Mouse (Mus musculus) cerebellum, postnatal 14 days (tissue): ENCODE results near the gene Dlx4.

Experiments
- DNase-seq, 2 experiments: peaks; one replicate each; pipeline ENCODE4 v3.0.0; 2021; ENCODE audit warnings: mixed read lengths in 2 of 2

Dlx4 gene

DNA sequence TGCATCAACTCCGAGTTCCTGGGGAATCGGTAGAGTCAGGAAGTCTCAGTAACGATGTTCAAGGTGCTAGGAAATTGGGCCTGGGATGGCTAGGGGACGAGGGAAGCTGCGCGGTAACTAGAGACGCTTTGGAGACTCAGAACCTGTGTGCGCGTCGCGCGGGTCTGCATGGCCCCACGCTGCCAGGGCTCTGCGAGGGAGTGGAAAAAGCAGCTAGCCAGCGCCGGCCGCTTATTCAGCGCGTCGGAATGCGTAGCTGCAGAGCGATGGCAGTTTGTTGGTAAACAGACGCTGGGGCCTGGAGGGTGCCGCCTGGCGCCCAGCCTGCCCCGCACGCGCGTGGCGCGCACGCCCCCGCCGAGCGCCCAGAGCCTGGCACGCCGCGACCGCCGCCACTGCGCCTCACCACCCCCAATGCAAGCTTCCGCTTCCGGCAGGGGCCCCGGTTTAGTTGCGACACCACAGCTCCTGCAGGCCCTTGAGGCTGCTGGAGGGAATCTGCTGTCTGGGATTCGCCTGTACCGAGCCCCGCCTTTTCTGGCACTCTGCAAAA lies at the start of gene Dlx4:
Dlx4 (minus strand) TSS at position 413 of the 553 bp plus-strand sequence.
- DNase-seq, result peak; percentile 43 to 50

DNA sequence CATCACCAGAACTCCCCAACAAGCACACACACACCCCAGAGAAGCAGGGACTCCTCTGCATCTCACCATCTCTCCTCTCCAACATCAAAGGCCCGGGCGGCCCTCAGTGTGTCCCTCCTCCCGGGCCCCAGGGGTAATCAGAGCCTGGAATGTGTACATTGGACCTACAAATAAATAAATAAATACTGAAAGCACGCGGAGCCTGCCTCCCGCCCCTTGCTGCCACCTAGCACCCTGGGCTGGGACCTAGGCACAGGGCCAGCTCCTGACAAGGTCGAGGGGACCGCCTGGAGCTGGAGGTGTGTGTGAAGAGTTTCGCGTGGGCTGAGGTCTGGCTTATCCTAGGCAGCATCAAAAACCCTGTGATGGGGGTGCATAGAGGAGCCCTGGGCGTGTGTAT lies 43.8 kb upstream of the Dlx4 start:
- no peak for DNase-seq

DNA sequence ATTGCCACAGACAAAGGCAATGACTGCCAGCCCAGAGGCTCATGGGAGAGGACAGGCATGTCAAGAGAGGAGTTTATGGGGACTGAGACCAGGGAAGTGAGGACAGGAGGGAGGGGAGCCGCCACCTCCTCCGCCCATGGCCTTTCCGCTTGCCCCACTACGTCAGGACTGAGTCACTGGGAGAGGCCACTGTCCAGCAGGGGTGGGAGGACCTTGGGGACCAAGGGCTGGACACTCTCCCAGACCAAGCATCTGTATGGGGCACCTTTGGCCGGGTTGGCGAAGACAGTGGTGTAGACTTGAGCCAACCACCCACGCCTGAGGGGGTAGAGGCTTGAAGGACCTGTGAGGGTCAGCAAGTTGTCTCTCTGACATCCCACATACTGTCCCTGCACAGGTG lies 40.8 kb upstream of the Dlx4 start:
- DNase-seq, result no peak

DNA sequence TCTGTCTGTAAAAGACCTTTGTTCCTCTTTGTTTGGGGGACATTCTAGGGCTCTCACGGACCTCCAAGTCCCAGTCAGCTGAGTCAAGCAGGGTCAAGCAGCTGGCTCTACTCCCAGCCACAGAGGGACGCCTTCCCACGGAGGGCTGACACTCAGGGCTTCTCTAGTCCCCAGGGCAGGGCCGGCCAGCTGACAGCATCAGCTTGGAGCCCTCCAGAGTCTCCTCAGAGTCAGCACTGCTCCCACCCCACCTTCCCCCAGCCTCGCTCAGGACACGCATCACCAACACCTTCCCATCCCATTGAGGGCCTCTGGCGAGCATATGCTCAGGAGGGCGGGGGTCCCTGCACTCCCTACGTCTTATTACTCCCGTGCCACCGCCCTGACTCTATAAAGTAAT lies 39.6 kb upstream of the Dlx4 start:
- DNase-seq, result no peak

GRCm38 (mm10) chr11:95184561-95184960 lies 38.5 kb upstream of the Dlx4 start:
- DNase-seq, result no peak

DNA sequence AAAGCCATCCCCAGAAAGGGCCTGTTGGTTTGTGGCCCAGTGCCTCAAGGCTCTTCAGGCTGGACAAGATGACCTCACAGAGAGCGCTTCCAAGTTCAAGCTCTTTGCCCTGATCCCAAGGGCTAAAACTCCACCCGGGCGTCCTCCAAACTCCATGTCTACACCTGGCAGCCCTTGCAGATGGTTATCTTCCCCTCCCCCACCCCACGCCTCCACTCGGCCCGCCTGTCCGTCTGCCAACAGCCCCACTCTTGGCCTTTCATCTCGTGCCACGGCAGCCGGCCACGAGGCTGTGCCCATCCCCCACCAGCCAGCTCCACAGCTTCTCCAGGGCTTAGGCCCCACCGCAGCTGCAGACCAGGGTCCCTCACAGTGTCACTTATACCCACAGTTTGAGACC lies 33.2 kb upstream of the Dlx4 start:
- DNase-seq, result peak; percentile 18 to 63

DNA sequence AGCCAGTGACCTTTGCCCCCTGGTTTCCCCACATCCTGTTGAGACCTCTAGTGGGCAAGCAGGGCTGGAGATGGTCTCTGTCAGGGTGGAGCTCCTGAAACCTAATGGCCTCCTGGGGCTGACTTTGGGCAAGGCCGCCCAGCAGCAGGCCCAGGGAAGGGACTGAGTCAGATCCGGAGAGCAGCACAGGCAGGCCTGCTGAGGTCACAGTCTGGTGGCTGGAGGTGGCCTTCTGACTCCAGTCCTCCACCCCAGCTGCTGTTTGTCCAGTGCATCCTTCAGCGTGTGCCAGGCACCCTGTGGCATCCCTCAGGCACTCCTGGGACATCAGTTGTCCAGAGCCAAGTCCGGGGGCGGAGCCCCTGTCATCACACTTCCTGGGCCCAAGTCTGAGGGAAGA lies 19.8 kb upstream of the Dlx4 start:
- no peak for DNase-seq

- DNase-seq, result no peak
Observed at GRCm38 (mm10) chr11:95161708-95162107, 15.6 kb upstream of the Dlx4 start.

DNA sequence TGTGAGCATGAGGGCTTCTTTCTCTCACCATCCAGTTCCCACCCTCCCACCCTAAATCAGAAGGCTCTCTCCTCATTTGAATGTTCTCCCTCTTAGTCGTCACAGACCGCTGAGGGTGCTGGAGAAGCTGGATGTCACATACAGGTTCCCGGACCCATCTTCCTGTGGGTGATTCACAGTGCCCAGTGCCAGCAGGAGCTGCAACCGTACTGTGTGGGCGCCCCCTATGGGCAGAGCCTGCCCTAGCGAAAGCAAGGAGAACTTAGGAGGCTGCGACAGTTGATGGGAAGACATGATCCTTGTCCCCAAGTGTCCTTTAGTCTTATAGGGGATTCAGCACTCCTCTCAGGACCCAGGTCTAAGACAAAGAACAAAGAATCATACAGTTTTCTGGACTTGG lies 14.6 kb upstream of the Dlx4 start:
- no peak for DNase-seq

- DNase-seq, result no peak
Observed at GRCm38 (mm10) chr11:95159763-95160371, 13.8 kb upstream of the Dlx4 start.

- no peak for DNase-seq
Observed at GRCm38 (mm10) chr11:95157872-95158271, 11.8 kb upstream of the Dlx4 start.

GRCm38 (mm10) chr11:95157356-95157755 lies 11.3 kb upstream of the Dlx4 start:
- DNase-seq, result no peak

DNA sequence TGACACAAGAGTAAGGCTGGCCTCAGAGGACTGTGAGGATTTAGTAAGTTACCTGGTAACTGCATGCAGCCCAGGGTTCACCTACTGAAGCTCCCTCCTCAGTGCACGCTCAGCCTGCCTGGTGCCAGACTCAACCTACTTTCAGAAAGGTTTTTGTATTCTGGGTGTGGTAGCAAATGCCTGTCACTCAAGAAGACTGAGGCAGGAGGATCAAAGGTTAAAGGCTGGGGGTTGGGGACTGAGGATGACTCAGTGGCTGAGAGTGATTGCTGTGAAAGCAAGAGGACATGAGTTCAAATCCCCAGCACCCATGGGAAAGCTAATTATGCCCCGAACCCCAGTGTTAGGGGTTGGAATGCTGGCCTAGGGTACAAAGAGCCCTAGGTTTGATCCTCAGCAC lies 9.4 kb upstream of the Dlx4 start:
- DNase-seq, result no peak

GRCm38 (mm10) chr11:95153681-95154080 lies 7.6 kb upstream of the Dlx4 start:
- DNase-seq, result no peak

GRCm38 (mm10) chr11:95153116-95153515 lies 7.1 kb upstream of the Dlx4 start:
- no peak for DNase-seq

- DNase-seq, result peak; percentile 60 to 66
Observed at GRCm38 (mm10) chr11:95150269-95151049, 4.4 kb upstream of the Dlx4 start.

- DNase-seq, result peak in 1 of 2 experiments; percentile 24
Observed at GRCm38 (mm10) chr11:95149462-95150268, 3.6 kb upstream of the Dlx4 start.

- no peak for DNase-seq
Observed at GRCm38 (mm10) chr11:95148754-95149153, 2.7 kb upstream of the Dlx4 start.

DNA sequence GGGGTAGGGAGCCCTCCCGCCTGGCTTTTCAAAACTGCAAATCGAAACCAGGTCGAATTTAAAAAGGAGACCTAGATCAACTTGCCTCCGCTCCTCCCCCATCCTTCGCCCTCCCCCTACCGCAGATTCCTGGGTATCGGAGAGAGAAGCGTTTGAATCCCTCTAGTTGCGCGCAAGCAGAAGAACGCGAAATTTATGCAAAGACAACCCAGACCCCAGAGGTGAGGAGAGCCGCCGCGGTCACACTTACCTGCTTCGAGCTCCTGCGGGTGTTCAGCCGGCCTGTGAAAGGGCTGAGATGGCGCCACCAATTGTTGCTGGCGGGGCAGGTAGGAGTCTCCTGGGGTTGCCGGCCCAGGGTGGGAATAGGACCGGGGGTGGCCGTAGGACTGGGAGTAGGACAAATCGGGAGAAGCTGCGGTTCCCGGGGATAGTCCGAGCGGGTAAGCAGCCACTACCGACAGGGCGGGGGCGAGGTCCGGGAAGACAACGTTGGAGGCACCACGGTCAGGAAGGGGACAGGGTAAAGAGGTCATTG lies 1.0 kb downstream of the Dlx4 start:
- no peak for DNase-seq

DNA sequence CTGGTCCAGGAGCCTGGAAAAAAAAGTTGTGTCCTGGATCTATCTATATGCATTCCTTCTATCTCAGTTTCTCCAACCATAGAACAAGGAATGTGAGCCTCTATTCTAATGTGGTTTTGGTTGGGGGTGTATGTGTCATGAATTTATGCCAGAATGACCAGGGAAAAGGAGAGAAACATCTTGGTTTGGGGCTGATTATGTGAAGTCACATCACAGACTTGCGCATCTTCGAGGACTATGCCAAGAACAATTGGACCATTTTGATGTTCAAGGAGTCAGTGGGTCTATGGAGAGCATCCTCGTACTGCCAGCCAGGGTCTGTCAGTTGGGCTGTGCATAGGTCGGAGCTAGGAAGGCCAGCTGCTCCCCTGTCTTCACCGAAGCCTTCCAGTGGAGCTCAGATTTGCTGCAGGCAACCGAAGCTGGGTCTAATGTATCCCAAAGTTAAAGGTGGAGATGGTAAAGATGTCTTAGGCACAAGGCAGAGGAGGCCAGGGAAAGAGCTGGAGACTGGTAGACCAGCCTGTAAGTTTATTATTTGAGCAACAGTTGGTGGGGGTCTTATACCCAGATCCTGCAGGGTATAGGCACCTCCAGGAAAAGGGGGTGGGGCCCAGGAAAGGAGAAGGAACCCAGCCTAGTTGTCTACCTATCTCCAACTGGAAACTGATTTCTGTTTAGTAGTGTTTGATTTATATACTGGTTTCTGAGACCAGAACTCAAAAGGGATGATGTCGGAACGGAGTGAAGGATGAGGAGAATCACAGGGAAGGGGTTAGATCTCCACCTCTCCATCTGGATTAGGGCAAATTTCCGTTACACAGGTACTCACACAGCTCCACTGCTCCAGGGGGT lies 1.7 kb downstream of the Dlx4 start:
- no peak for DNase-seq

- DNase-seq, result no peak
Observed at GRCm38 (mm10) chr11:95143663-95144062, 2.4 kb downstream of the Dlx4 start.

DNA sequence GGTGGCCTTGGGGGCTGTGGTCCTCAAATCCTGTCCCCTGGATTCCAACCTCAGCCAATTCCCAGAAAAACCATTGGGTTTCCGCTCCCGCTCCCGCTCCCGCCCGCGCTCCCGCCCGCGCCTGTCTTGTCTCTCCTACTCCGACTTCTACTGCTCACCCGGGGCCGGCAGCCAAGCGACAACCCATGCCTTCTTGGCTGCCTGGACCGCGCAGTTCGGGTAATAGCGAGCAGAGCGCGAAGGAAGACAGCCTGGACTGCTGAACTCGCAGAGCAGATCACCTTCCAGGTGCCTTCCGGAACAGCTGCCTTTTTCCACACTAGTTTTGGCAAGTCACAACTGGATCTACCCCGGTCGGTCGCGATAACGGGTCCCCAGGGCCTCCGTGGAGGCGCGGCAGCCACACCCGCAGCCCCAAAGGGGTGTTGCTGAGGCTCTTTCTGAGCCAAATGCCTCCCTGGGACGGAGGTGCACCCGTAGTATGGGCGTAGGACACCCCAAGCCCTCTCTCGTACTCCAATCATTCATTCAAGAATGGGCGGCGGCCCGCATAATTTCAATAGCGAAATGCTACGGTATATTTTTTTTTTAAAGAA lies 3.0 kb downstream of the Dlx4 start:
- DNase-seq, result peak; percentile 59 to 60
